Mouse (Mus musculus) monocyte, adult 2 months (primary cell): ENCODE data around the gene Trip11.

Source experiments
- DNase-seq, 2 experiments: peaks; one replicate each; pipeline ENCODE4 v3.0.0; 2022; ENCODE audit warnings: low spot score in 2 of 2, low read depth in 1 of 2

Trip11 gene

DNA sequence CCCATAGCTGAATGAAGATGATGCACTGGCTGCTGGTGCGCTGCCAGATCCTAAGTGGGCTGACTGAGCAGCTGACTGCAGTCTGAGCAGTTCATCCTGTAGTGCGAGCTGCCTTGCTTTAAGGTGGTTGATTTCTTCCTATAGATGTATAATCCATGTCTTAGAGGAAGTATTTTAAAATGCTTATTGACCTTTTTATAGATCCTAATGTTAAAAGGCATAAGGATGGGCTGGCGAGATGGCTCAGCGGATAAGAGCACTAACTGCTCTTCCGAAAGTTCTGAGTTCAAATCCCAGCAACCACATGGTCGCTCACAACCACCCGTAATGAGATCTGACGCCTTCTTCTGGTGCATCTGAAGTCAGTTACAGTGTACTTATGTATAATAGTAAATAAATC lies 14.1 kb downstream of the Trip11 start:
- DNase-seq: no peak

DNA sequence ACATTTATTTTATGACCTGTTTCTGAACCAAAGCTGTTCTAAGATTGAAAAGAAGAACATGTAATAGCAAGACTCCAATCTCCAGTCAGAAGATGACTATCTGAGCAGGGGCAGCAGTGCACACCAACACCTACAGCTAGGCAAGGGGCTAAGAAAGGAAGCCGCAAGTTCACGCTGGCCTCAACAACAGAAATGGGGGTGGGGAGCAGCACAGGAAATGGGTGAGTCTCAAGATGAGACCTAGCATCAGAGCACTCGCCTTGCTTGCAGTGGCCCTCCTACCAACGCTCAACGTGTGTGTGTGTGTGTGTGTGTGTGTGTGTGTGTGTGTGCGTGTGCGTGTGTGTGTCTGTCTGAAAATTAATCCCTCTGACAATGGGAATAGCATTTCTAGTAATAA lies 16.0 kb downstream of the Trip11 start:
- no peak for DNase-seq

DNA sequence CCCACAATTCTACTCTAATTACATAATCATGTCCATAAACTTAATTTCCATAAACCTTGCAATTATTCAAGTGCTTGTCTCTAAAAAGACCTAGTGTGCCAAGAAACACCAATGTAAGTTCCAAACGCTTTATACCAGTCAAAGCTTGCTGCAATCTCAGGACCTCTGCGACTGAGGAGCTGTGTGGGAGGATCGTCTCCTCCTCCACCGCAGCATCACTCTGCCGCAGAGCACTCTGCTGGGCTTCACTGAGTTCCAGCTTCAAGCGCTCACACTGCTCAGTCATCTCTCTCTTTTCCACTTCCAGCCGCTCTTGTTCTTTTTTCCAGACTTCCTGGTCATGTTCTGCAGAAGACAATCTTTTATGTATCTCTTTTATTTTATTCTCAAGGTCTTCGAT lies 19.8 kb downstream of the Trip11 start:
- no peak for DNase-seq

DNA sequence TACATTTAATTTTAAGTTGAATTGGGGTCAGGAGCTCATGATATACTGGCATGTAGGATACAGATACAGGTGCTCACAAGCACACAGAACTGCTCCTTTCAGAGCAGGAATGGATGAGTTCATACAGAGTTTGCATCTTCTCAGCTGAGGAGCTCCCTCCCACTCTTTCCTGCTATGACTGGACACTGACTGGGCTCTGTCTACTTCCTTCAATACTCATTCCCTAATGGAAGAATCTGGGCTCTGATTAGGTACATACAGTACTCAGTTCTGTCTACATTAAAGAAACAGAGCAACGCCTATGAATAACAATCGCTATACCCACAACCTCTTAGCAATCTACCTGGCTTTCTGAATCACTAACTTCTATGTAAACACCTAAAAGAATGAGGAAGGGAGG lies 20.2 kb downstream of the Trip11 start:
- no peak for DNase-seq

DNA sequence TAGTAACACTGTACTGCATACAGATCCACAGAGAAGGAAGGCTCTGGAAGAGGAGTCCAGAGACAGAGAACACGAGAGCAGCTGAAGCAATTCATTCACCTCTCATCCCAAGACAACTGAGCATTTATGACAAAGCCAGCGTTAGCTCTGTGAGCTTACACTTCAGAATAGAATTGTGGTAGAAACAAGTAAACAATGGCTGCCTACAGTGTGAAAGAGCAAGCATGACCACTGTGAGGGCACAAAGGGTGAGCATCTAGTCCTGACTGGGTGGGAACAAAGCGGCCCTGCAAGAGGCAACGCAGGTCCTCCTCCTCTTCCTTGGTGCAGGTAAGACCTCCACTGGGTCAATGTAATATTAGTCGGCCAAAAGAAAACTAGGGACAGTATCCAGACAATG lies 22.0 kb downstream of the Trip11 start:
- DNase-seq: no peak

DNA sequence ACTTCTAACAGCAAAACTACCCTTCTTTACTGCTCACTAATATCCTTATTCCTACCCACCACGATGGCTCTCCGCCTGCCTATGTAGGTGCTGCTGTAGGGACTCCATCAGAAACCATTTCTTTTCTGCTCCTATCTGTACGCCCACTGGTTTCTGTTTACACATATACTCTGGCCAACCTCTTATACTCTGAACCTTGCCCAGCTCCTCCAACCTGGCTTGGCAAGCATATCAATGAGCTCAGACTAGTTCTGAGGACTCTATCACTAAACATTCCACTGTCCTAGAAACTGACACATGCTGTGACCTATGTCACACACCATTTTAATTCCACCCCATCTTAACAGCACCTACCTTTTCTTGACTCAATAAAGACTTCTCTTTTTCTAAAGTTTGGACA lies 23.7 kb downstream of the Trip11 start:
- no peak for DNase-seq

DNA sequence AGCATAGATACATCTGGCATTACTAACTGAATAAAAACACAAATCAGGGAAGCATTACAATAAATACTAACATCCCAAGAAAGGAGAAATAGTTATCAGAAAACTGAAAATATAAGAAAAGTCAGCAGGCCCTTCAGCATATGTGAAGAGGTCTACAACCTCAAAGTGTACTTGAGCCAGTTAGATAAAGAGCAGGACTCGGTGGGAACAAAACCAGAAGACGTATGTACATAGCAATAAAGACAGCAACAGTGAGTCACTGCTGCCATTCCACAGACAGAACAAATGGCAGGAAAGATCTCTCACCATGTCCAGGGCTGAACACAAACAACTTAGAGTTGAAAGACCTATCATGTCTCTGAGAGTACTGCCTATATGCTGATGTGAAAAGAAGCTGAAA lies 24.8 kb downstream of the Trip11 start:
- no peak for DNase-seq

DNA sequence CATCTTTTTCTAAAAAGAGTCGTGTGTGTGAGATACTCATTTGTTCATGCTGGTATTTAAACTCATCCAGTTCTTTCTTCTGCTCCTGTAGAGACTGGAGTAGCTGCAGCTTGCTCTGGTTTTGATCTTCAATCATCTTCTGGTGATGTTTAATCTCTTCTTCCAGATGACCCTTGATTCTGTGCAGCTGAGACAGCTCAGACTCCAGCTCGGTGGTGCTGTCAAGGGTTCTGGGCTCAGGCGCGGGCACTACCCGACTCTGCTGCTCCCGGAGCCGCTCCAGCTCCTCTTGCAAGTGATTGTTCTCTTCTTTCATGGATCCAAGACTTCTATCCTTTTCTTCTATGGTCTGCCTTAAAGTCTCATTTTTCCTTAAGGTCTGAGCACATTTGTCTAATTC lies 28.1 kb downstream of the Trip11 start:
- DNase-seq: no peak

DNA sequence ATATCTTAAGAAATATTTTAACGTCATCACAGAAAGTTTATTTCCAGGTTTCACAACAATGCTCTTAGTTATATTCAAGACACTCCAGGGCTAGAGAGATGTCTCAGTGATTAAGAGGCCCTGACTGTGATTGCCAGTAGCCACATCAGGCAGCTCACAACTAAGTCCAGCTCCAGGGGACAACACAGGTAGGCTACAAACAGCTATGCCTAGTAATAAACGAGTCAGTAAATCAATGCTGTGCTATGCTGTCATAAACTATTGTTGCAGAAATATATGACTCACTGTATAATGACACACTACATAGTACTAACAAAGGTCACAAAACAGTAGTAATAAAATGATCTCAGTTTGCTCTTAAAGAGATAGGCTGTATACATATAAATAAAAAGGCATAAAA lies 36.7 kb downstream of the Trip11 start:
- DNase-seq: no peak

DNA sequence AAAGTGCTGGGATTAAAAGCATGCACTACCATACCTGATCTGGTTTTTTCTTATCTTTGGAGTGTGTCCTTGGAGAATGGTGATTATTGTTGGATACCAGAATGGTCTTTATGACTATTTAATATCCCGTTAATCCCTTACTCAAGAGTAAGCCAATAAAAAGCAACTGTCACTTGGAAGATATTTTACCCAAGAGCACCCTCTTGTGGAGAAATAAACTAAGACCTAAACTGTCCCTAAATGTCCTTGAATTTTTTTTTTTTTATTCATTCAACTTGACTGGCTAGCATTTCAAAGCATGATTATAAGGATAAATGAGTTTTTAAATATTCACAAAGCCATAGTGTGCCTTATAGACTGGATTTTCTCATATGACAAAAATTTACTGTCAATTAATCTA lies 38.0 kb downstream of the Trip11 start:
- no peak for DNase-seq

DNA sequence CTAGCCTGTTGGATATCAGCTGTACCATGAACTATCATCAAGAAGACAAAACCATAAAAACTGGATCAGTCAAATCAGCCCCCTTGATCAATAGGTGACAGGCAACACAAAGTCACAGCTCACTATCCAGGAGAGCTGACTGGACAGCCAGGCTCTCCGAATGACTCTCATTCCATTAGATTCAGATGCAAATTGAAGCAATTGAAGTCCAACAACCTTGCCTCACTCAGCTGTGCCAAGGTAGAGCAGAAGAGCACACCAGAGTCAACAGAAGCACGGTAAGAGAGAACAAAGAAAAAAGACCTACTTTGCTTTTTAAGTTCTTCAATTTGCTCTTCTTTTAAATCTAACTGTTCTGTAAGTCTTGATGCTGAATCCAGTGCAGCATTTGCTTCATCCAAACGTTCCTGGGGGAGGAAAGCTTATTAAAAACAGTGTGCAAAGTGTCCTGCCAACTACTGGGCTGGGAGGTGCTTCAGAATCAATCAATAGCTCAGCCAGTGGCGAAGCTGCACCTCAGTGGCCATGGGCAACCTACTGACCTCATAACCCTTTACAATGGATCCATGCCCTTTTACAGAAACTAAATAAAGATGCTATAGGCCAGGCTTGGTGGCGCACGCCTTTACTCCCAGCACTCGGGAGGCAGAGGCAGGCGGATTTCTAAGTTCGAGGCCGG lies 50.6 kb downstream of the Trip11 start:
- DNase-seq: no peak

DNA sequence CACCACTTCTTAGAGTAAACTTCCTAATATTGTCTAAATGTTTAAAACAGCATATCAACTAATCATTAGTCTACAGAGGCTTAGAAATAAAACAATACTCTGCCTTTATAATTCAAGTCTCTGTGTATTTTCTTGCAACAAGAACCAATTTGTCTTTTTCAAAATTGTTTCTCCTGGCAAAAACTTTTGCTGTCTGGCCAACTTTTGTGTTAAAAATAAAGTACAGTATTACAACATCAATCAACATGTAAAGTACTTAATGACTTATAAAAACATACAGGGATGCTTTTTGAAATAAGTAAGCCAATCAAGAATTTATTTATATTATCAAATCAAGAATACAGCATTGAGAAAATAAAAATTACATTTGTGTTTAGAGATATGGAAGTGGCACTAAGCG lies 52.8 kb downstream of the Trip11 start:
- DNase-seq: no peak

DNA sequence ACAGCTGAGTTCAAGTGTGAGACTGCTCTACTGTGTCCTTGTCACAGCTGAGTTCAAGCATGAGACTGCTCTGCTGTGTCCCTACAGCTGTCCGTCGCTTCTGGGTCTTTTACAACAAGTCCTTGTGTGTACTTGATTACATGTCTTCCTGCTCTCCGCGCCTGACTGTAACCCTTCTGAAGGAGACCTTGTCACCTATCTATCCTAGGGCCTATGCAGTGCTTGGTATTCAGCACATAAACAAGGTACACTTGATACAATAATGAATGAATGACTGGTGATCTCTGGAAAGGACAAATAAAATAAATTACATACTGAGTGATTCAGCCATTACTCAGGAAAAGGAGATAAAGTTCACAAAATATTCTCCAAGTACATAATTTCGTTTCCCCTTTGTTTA lies 55.1 kb downstream of the Trip11 start:
- no peak for DNase-seq

DNA sequence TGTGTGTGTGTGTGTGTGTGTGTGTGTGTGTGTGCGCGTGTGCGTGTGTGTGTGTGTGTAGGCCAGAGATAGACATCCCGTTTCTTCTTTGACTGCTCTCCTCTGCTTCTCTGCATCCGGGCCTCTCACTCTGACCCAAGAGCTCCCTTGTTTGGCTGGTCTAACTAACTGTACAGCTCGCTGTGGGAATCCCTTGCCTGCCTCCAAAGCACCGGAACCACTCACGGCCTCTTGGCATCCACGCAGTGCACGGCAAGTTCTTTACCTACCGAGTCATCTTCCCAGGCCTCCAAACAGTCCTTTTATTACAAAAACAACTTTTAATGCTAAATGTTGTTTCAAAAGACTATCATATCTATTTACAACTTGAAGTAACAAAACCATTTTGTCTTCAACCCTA lies 58.7 kb downstream of the Trip11 start:
- no peak for DNase-seq

DNA sequence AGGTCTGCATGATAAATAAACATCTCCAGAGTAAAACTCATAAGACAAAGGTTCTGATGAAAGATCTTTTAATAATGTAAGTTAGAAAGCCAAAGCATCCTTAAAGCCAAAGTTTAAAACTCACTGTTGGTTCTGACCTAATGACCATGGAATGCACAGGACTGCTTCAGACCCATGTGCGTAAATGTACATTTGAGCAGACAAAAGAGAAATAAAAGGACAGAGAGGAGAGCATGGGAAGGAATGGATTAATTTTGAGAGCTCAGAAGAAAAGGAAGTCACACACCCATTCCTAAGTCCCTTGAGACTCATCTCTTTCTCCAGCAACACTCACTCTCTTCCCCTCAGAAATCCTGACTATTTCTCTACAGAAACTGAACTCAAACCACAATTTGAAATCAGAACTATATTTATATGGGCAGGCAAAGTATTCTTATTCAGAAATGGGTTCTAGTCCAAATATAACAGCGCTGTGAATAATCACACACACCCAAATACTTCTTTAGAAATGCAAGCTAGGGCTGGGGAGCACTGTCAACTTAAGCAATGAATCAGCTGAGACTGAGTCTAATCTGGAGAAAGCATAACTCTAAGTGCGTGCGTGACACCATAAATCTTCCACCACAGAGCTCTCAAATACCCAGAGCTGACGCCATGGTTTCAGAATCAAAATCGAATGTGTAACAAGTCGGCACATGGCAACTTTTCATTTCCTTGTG lies 61.1 kb downstream of the Trip11 start:
- no peak for DNase-seq

DNA sequence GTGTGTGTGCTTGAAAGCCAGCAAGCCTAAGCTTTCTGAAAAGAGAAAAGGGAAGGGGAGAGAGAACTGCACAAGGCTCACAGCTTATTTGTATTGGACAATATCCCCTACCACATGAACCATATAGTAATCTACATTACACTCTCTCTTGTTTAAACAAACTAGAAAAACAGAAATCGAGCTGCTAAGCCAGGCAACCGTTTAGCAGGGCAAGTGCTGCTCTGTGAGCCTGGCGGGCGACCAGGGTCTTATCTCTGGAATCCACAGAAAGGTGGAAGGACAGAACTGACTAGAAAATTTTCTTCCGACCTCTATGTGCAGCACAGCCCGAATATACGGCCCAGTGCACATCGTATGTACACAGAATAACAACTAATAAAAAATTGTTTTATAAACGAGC lies 61.8 kb downstream of the Trip11 start:
- DNase-seq: no peak

DNA sequence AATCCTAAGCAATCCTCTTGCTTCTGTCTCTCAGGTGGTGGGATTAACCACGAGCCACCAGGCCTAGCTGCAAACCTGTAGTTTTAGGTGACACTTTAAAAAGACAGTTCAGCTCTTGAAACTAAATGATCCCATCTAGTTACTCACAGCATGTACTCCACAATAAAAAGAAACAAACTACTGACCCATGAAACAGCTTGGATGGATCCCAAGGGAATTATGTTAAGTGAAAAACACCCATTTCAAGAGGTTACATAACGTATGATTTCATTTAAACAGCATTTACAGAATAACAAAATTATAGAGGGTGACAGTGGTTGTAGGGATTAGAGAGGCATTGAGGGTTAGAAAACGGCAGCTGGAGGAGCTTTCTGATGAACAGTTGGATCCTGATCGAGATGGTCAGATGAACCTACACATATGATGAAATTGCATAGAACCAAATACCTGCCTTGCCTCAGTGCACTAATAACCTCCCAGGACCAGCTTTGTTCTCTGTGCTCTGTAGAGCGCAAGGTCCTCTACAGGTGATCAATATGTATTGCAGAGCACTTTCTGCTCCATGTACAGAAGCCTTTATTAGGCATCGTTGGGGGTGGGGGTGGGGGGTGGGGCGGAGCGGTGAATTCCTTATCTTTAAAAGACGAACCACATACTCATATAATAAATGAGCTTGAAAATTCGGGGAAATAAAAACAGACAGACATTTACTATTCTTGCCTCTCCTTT lies 76.4 kb downstream of the Trip11 start:
- no peak for DNase-seq

DNA sequence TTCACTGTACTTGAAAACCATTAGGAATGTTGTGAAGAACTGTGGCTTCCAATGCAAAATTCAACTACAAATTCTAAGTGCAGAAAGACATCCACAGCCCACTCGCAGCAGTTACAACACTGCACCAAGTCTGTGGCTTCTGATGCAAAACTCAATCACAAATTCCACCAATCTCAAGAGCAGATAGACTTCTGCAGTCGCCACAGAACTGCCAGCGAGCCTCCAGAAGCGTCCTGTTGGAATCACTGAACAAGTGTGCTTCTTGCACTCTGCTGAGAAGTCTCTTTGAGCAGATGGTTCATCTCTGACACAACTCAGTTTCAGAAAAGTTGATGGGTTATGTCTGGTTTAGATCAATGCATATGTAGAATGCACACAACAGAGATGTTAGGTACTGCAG lies 78.4 kb downstream of the Trip11 start:
- no peak for DNase-seq

DNA sequence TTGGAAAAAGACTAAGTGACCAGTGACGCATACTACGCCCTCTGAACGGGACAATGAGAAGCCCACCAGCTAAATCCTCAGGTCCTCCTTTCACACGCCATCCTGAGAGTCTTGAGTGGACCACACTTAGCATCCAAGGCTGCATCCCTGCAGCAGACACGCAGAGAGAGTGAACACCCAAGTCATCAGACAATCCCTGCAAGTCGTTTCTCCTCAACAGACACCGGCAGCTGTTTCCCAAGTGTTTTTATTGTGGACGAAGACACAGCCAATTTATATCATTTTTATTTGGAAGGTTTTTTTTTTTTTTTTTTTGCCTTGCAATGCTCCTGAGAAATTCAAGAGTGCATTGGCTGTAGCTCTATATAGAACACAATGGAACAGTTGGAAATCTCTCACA lies 79.3 kb downstream of the Trip11 start:
- no peak for DNase-seq

DNA sequence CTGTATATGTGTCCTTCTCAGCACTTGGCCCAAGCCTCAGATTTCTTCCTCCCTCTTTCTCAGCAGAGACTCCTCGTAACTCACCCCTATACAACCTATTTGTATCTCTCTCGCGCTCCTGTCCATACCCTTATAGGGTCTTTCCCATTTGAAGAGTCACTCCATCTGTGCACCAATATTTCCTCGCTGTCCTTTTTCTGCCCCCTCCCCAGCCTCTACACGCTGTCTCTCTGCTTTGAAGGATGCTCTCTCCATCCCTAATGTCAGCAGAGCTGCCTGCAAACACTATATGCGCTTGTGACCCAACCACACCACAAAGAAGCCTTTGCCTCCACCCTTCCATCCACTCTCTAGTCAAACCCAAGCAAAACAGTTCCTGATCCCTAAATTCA lies 80.0 kb downstream of the Trip11 start:
- no peak for DNase-seq

DNA sequence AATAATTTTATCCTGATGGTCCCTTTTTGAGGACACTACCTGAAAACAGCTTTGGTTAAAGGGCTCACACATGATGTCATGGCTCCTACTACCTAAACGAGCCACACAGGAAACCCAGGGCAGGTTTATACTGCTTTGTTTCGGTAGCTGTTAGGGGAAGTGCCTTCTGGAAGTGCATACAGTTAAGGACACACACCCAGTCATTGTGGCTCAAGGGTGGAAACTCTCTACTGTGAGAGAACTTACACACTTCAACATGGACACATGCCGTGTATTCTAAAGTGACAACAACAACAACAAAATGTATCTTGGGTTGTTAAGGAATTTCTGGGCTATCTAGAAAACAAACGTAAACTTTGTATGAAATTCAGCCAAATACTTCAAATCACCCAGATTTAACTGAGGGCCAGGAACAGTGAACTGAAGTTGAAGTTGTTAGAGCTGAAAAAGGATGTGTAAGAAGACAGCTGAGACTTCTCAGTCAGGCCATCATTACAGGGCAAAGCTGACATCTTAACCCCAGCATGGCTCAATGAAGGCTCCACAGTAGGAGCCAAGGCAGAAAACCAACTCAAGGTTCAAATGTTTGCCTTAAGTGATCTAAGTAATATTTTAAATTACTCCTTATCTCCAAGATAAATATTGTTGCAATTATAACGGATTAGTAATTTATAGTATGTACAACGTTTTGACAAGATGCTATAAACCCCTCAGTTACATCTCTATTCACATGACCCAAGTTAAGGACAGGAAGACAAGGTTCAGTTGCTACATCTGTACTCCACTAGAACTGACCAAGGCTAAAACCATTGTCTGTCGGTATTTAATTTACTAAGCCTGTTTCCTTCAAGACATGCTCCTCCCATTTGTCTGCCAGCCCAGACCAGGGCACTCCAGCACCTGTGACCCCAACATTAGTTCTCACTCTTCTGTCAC lies 80.6 kb downstream of the Trip11 start:
- no peak for DNase-seq
